Mouse (Mus musculus) ES-E14 (cell line): ENCODE measurements around the gene Lmx1a. TPM values are rescaled to one million over a fixed set of nuclear protein-coding genes. Genes with fewer than 3 reads are reported as not detected.
A peak's percentile ranks its signal among the peaks of the same experiment; 100 is the strongest.

Experiments used
- DNase-seq: peaks from one replicate; pipeline ENCODE4 v3.0.0-alpha.2; 2013; ENCODE audit warnings: low read depth, low spot score
- H3K27ac ChIP-seq: 2 replicates; pipeline ENCODE4 v1.5.1; 2012; ENCODE audit warnings: low read depth, mild to moderate bottlenecking, low read length, moderate library complexity, mixed read lengths; ENCODE audit not compliant: poor library complexity, insufficient read depth, severe bottlenecking
- H3K36me3 ChIP-seq: 2 replicates; pipeline ENCODE4 v1.6.1; 2012; ENCODE audit warnings: mild to moderate bottlenecking, low read length, moderate library complexity, mixed read lengths; ENCODE audit not compliant: control insufficient read depth, poor library complexity, insufficient read depth, severe bottlenecking
- H3K4me1 ChIP-seq, 2 experiments: fragments of 150-350 bp in 1 of 2; sonication (generic) in 1 of 2; 2 replicates each; pipeline ENCODE4 v1.6.1; 2012; ENCODE audit warnings: low read length in 2 of 2, mild to moderate bottlenecking in 1 of 2, mixed read lengths in 1 of 2; ENCODE audit not compliant: control insufficient read depth in 2 of 2, insufficient read depth in 2 of 2, poor library complexity in 1 of 2
- H3K4me3 ChIP-seq, 2 experiments: fragments of 150-350 bp in 1 of 2; sonication (generic) in 1 of 2; 2 replicates each; pipeline ENCODE4 v1.5.1; 2012; ENCODE audit warnings: low read length in 2 of 2, low read depth in 1 of 2, mild to moderate bottlenecking in 1 of 2, mixed read lengths in 1 of 2; ENCODE audit not compliant: insufficient read depth in 1 of 2, poor library complexity in 1 of 2, severe bottlenecking in 1 of 2
- H3K9ac ChIP-seq: 2 replicates; pipeline ENCODE4 v1.6.1; 2012; ENCODE audit warnings: low read depth, mild to moderate bottlenecking, low read length, mixed read lengths; ENCODE audit not compliant: poor library complexity, insufficient read depth, severe bottlenecking
- H3K9me3 ChIP-seq: fragments of 150-350 bp; sonication (generic); 2 replicates; pipeline ENCODE4 v1.6.1; 2012; ENCODE audit warnings: low read depth, mild to moderate bottlenecking, low read length; ENCODE audit not compliant: control insufficient read depth, insufficient read depth
- CHD2 ChIP-seq: IDR thresholded peaks from 2 replicates; pipeline ENCODE4 v1.6.1; 2014; ENCODE audit warnings: mild to moderate bottlenecking, low read depth, low read length, inconsistent platforms
- HCFC1 ChIP-seq: IDR thresholded peaks from 2 replicates; pipeline ENCODE4 v1.6.1; 2012; ENCODE audit warnings: low read length, inconsistent platforms, borderline replicate concordance; ENCODE audit not compliant: insufficient read depth
- MAFK ChIP-seq: IDR thresholded peaks from 2 replicates; pipeline ENCODE4 v1.6.1; 2014; ENCODE audit warnings: mild to moderate bottlenecking, low read depth, low read length, inconsistent platforms; ENCODE audit not compliant: insufficient read depth
- ZC3H11A ChIP-seq: IDR thresholded peaks from 2 replicates; pipeline ENCODE4 v1.6.1; 2012; ENCODE audit warnings: low read depth, mild to moderate bottlenecking, inconsistent platforms, low read length, borderline replicate concordance
- ZNF384 ChIP-seq: IDR thresholded peaks from 2 replicates; pipeline ENCODE4 v1.6.1; 2012; ENCODE audit warnings: low read depth, low read length, inconsistent platforms
- in situ Hi-C, 2 experiments: fragments of 600-800 bp; cut with MboI; formaldehyde crosslinking; loops; one replicate each; pipeline ENCODE4 v1.15.1; 2025; ENCODE audit warnings: low sequenced_read_pairs in 2 of 2, inconsistent platforms in 1 of 2; ENCODE audit not compliant: unreplicated experiment in 2 of 2
- total RNA-seq: library from RNA; depleted of rRNA; stranded (reverse); fragments of 300-350 nt; gene quantifications from 2 replicates; pipeline ENCODE4 v1.2.3, GENCODE M21; 2012

Lmx1a gene
- total RNA-seq, 1 experiment: 1.4 TPM

- no peak for DNase-seq
- no peaks in the 10 kb centered on the region for H3K4me1 ChIP-seq
- no peak overlapping the region for H3K9ac ChIP-seq
- TF ChIP-seq MAFK (no peak), ZC3H11A (no peak), CHD2 (no peak), HCFC1 (no peak), ZNF384 (no peak)
- H3K4me3 ChIP-seq: no peak overlapping the region
- H3K36me3 ChIP-seq: no peaks in the 10 kb centered on the region
- in situ Hi-C loops: loop anchor here in 1 of 2 experiments (5.0 kb wide), 1 partner anchor 41 kb away; no protein-coding TSS in a partner anchor
- no peak overlapping the region for H3K27ac ChIP-seq
- no peaks in the 10 kb centered on the region for H3K9me3 ChIP-seq
Observed at GRCm38 (mm10) chr1:167821125-167821524, 132.1 kb downstream of the Lmx1a start.

- no peak overlapping the region for H3K27ac ChIP-seq
- in situ Hi-C loops: no loop called here
- TF ChIP-seq ZNF384 (no peak), CHD2 (no peak), ZC3H11A (no peak), MAFK (no peak), HCFC1 (no peak)
- no peak overlapping the region for H3K9ac ChIP-seq
- no peaks in the 10 kb centered on the region for H3K36me3 ChIP-seq
- no peaks in the 10 kb centered on the region for H3K9me3 ChIP-seq
- no peaks in the 10 kb centered on the region for H3K4me1 ChIP-seq
- no peak for DNase-seq
- no peak overlapping the region for H3K4me3 ChIP-seq
Observed at GRCm38 (mm10) chr1:167830291-167830690, 141.3 kb downstream of the Lmx1a start.

GRCm38 (mm10) chr1:167831601-167832000 is 142.6 kb downstream of the Lmx1a start:
- Histone ChIP-seq H3K27ac (no peak overlapping the region), H3K4me3 (no peak overlapping the region), H3K36me3 (no peaks in the 10 kb centered on the region), H3K4me1 (no peaks in the 10 kb centered on the region), H3K9me3 (no peaks in the 10 kb centered on the region), H3K9ac (no peak overlapping the region)
- no peak for DNase-seq
- in situ Hi-C loops: no loop called here
- TF ChIP-seq HCFC1: no peak

- no peak overlapping the region for H3K9ac ChIP-seq
- no peak for TF ChIP-seq CHD2
- TF ChIP-seq MAFK: no peak
- TF ChIP-seq ZC3H11A: no peak
- no peak for TF ChIP-seq ZNF384
- TF ChIP-seq HCFC1: no peak
- DNase-seq: peak; percentile 6
- no peaks in the 10 kb centered on the region for H3K36me3 ChIP-seq
- peaks cover 0 to 2% of the 10 kb centered on the region in 2 experiments; a peak in 1 of 4 replicates for H3K4me1 ChIP-seq
- in situ Hi-C loops: no loop called here
- H3K4me3 ChIP-seq: no peak overlapping the region
- no peak overlapping the region for H3K27ac ChIP-seq
- H3K9me3 ChIP-seq: no peaks in the 10 kb centered on the region
Observed at GRCm38 (mm10) chr1:167854801-167855200, 165.8 kb downstream of the Lmx1a start.

- Histone ChIP-seq H3K9ac (no peak overlapping the region), H3K9me3 (no peaks in the 10 kb centered on the region), H3K27ac (no peak overlapping the region), H3K4me1 (no peaks in the 10 kb centered on the region), H3K4me3 (no peak overlapping the region), H3K36me3 (no peaks in the 10 kb centered on the region)
- TF ChIP-seq ZNF384 (no peak), ZC3H11A (no peak), HCFC1 (no peak), CHD2 (no peak), MAFK (no peak)
- no peak for DNase-seq
- in situ Hi-C loops: no loop called here
Observed at GRCm38 (mm10) chr1:167872028-167872427, 183.0 kb downstream of the Lmx1a start.
